Mouse (Mus musculus): ENCODE results near the gene Zfp942. TPM values are rescaled to one million over a fixed set of nuclear protein-coding genes. Genes with fewer than 3 reads are reported as not detected.

Gene Zfp942
- 7.4 TPM for polyA plus RNA-seq (2014; fragmentation: Illumina TruSeq; extraction: RNeasy Lipid Tissue Mini Kit (QIAGEN cat#74804); ENCODE audit: low read depth, low replicate concordance)

GRCm38 (mm10) chr17:21962107-21962907, at the start of gene Zfp942, which contains the start of gene Zfp943:
Gene Zfp942, minus strand, starts transcription at chr17:21962464.
Gene Zfp943, plus strand, starts transcription at chr17:21962552.

GRCm38 (mm10) chr17:21909456-21910052, 52.7 kb downstream of the Zfp942 start, which contains the start of gene Zfp995:
Gene Zfp995, minus strand, starts transcription at chr17:21909926.

Other genes with a start within 250 kb of the Zfp942 start
- 3.7 TPM for gene Zfp229, start 231.7 kb downstream of the Zfp942 start, polyA plus RNA-seq (2014; fragmentation: Illumina TruSeq; extraction: RNeasy Lipid Tissue Mini Kit (QIAGEN cat#74804); ENCODE audit: low read depth, low replicate concordance)
- 0.84 TPM for gene Zfp820, start 116.7 kb downstream of the Zfp942 start, polyA plus RNA-seq (2014; fragmentation: Illumina TruSeq; extraction: RNeasy Lipid Tissue Mini Kit (QIAGEN cat#74804); ENCODE audit: low read depth, low replicate concordance)
- gene Zfp995, start 52.5 kb downstream of the Zfp942 start, polyA plus RNA-seq (2014; fragmentation: Illumina TruSeq; extraction: RNeasy Lipid Tissue Mini Kit (QIAGEN cat#74804); ENCODE audit: low read depth, low replicate concordance) = 1.2 TPM
- gene Zfp943, start 88 bp upstream of the Zfp942 start, polyA plus RNA-seq (2014; fragmentation: Illumina TruSeq; extraction: RNeasy Lipid Tissue Mini Kit (QIAGEN cat#74804); ENCODE audit: low read depth, low replicate concordance) = 26.5 TPM
- 0.55 TPM for gene Zfp947, start 203.7 kb upstream of the Zfp942 start, polyA plus RNA-seq (2014; fragmentation: Illumina TruSeq; extraction: RNeasy Lipid Tissue Mini Kit (QIAGEN cat#74804); ENCODE audit: low read depth, low replicate concordance)

Data from heart, adult 10 weeks (tissue).